Mouse (Mus musculus): ENCODE measurements at regions not wholly inside any gene's neighbourhood (a gene's known extent, or its start where the extent isn't known, plus 50 kb on each side); places are given as distances from the start of the nearest gene placed in this dataset.

DNA sequence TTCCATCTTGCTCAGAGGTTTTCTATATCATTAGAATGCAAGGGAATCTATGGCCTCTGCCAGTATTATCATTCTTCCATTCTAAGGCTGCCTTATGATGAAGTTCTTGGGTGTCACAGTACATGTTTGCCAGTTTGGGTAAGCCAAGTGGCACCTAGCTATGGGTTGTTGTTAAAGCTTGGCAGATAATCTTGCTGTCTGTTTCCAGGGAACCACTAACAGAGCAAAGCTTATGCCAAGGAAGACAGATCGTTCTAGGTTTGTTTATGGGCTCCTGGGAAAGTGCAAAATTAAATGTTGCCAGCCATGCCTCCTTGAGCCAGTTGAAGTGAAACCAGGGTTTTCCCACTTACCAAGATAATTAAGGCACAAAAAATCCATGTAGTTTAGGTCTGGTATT, 292.9 kb upstream of the Cobl start:
- no peak for ATAC-seq (replicated peaks in 1 of 2; ENCODE audit: insufficient read depth in 1 of 2, low FRiP score in 2 of 2, low TSS enrichment in 1 of 2, low read depth in 1 of 2, poor library complexity in 2 of 2, severe bottlenecking in 2 of 2)

DNA sequence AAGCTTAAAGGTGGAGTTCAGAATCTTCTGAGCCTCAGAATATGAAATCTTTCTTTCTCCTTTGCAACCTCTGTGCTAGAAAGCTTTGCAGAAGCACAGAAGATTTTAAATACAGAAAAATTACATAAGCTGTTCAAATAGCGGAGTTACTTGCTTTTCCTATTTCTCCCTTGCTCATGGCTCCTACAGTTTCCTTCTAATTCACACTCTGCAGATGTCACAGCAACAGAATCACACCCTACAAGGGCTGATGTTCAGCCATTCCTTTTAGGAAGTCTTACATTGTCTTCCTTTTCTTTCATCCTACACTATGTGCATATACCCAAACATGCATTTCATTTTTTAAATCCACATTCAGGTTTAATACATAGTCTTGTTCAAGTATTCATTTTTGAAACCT, 285.3 kb upstream of the Cobl start:
- no peak for ATAC-seq (replicated peaks in 1 of 2; ENCODE audit: insufficient read depth in 1 of 2, low FRiP score in 2 of 2, low TSS enrichment in 1 of 2, low read depth in 1 of 2, poor library complexity in 2 of 2, severe bottlenecking in 2 of 2)

DNA sequence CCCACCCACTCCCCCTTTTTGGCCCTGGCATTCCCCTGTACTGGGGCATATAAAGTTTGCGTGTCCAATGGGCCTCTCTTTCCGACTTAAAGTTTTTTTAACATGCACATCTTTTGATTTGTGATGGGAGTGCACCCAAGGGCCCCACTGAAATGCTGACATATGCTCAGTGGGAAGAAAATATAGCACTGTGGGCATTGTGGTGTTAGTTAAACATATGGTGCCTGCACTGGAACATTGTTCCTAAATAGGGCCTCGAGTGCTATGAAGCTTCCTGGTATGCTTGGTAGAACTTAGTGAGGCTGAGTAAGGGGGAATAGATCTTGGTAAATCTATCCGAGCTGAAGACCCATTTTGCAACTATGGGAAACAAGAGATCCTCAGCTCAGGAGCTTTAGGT, 284.5 kb upstream of the Cobl start:
- no peak for ATAC-seq (replicated peaks in 1 of 2; ENCODE audit: insufficient read depth in 1 of 2, low FRiP score in 2 of 2, low TSS enrichment in 1 of 2, low read depth in 1 of 2, poor library complexity in 2 of 2, severe bottlenecking in 2 of 2)

DNA sequence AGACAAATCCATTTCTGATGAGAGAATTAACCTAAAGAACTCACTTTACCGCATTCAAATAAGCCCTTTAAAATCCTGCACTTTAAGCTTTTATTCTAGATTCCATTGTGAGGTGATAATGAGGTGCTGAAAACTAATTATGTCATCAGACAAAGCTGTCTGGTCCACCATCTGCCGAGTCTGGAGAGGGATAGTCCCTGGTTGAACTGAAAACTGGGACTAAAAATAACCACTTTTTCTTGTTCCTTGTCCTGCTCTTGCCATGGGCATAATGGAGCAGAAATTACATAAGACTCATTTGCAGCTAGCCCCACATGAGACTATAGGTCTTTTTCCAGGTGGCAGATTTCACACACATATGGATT, 277.4 kb upstream of the Cobl start:
- ATAC-seq (replicated peaks in 1 of 2; ENCODE audit: insufficient read depth in 1 of 2, low FRiP score in 2 of 2, low TSS enrichment in 1 of 2, low read depth in 1 of 2, poor library complexity in 2 of 2, severe bottlenecking in 2 of 2): no peak

DNA sequence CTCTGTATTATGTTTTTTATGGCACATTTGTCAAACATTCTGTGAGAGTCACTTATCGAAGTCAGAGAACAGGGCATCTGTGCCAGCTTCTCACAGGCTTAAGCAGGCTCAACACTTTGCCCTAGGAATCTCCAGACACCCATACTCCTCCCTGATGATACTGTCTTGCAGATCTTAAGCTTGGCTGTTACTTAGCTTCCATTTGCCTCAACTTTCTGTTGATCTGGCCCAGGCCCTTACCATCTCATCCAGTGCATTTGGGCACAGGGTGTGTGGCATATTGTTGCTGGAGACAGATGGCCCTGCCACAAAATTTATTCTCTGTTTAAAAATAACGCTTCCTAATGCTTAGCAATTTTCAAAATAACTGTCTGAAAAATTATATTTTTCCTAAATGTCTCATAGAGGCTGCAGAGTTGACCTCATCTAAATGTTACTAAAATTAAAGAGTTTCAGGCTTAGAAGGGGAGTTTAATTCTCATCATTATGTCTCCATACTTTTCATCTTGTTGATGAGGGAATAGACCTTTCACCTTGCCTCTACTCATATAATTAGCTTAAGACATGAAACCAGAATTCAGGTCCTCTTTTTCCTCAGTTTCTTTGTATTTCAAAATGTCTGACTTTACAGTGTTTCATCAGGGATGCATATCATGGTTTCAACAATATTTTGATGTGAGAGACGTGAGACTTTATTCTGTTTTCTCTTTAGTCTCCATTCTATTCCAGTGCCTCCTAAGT, 276.8 kb upstream of the Cobl start:
- ATAC-seq (replicated peaks in 1 of 2; ENCODE audit: insufficient read depth in 1 of 2, low FRiP score in 2 of 2, low TSS enrichment in 1 of 2, low read depth in 1 of 2, poor library complexity in 2 of 2, severe bottlenecking in 2 of 2): no peak

DNA sequence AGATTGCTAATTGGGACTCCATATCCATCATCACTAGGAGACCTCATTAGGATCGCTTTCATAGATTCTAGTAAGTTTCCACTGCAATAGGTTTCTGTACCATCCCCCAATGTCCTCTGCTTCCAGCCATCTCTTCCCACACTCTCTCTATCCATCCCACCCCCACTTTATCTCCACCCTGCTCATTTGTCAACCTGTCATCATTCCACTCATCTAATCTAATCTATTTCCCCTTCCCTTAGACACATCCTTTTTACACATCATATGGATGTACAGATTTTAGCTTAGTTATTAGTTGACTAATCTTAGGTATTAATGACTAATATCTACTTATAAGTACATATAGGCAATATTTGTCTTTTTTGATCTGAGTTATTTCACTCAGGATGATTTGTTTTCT, 269.5 kb upstream of the Cobl start:
- no peak for ATAC-seq (replicated peaks in 1 of 2; ENCODE audit: insufficient read depth in 1 of 2, low FRiP score in 2 of 2, low TSS enrichment in 1 of 2, low read depth in 1 of 2, poor library complexity in 2 of 2, severe bottlenecking in 2 of 2)

DNA sequence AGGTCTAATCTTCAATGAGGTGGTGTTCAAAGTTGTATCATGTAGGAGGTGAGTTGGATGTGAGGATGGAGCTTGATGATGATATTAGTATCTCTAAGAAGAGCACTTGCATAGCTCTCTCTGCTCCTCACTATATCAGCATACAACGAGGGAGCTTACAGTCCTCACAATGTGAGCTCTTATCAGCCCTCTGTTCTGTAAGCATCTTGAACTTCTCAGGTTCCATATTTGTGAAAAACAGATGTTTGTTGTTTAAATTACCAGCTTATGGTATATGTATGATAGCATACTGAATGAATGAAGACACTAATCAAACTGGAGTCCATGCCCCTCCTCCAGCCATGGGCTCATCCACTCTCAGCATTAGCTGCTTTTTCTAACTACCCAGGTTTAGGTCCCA, 262.5 kb upstream of the Cobl start:
- no peak for ATAC-seq (replicated peaks in 1 of 2; ENCODE audit: insufficient read depth in 1 of 2, low FRiP score in 2 of 2, low TSS enrichment in 1 of 2, low read depth in 1 of 2, poor library complexity in 2 of 2, severe bottlenecking in 2 of 2)

DNA sequence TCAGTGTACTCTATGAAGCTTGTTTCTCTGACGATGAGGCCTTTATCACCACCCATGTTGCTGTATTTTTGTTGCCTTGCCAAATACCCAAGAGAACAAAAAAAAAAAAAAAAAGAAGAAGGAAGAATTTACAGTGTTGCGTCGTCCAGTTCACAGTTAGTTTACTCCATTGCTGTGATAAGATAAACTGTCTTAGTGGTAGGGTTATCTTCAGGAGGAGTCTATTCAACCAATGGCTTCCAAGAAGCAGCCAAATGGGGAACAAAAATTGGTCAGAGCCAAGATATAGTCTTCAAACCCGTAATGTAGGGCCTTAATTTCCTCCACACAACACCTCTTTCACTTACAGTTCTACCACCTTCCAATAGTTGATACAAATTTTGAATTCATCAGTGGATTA, 261.7 kb upstream of the Cobl start:
- no peak for ATAC-seq (replicated peaks in 1 of 2; ENCODE audit: insufficient read depth in 1 of 2, low FRiP score in 2 of 2, low TSS enrichment in 1 of 2, low read depth in 1 of 2, poor library complexity in 2 of 2, severe bottlenecking in 2 of 2)

DNA sequence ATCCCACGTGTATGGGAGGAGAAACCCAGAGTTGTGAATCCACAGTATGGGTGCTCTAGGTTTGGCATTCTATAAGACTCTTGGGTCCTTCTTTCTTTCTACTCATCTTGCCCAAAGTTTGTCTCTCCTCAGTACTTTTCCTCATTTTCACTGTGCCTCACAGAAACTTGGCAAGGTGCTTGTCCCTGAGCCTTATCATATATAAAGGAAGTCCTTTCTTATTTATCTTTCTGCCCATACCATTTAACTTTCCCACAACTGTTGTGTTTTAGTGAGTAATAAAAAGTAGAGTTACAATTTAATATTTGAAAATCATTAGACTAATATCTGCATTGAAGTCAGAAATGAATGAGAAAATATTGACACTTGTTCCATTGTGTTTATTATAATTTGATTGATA, 257.6 kb upstream of the Cobl start:
- no peak for ATAC-seq (replicated peaks in 1 of 2; ENCODE audit: insufficient read depth in 1 of 2, low FRiP score in 2 of 2, low TSS enrichment in 1 of 2, low read depth in 1 of 2, poor library complexity in 2 of 2, severe bottlenecking in 2 of 2)

DNA sequence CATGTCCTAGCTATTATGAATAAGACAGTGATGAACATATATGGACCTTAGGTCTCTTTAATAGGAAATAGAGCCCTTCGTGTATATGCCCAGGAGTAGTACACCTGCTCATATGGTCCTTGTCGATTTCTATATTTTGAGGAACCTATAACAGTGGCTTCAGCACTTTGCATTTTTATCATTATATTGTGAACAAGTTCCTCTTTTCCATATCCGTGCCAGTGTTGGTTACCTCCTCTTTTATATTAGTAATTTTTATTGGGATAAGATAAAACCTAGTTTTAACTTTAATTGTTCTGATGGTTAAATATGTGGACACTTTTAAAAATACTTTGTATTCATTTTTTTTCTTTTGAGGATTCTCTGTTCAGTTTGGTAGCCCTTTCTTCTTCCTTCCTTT, 255.4 kb upstream of the Cobl start:
- no peak for ATAC-seq (replicated peaks in 1 of 2; ENCODE audit: insufficient read depth in 1 of 2, low FRiP score in 2 of 2, low TSS enrichment in 1 of 2, low read depth in 1 of 2, poor library complexity in 2 of 2, severe bottlenecking in 2 of 2)

DNA sequence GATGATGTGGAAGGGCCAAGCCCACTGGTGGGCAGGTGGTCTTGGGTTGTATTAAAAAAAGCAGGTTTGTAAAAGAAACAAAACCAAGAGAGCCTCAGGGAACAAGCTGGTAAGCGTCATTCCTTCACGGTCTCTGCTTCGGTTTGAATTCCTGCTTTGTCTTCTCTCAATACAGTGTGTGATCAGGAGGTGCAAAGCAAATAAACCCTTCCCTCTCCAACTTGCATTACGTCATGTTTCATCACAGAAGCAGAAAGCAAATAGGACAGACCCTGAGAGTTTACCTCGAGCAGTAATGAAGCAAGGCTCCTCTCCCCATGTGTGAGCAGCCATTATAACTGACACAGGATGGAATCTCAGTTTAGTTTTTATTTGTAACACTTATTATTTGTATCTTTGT, 231.6 kb upstream of the Cobl start:
- ATAC-seq (replicated peaks in 1 of 2; ENCODE audit: insufficient read depth in 1 of 2, low FRiP score in 2 of 2, low TSS enrichment in 1 of 2, low read depth in 1 of 2, poor library complexity in 2 of 2, severe bottlenecking in 2 of 2): no peak

DNA sequence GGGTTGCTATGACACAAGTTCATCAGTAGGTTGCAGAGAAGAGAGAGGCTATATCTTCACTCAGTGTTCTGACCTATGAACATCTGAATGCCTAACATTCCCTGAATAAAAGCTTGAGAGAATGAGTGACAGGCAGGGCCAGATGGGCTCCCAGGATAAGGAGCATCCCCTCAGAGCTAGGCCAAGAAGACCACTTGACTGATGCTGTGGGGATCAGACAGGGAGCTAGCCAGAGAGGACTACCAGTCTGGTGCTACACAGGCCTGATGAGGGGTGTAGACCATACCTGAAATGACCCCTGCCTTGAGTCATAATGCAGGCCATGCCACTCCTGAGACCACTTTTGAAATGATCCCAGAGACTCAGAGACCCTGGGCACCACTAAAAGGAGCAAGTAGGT, 228.1 kb upstream of the Cobl start:
- no peak for ATAC-seq (replicated peaks in 1 of 2; ENCODE audit: insufficient read depth in 1 of 2, low FRiP score in 2 of 2, low TSS enrichment in 1 of 2, low read depth in 1 of 2, poor library complexity in 2 of 2, severe bottlenecking in 2 of 2)

DNA sequence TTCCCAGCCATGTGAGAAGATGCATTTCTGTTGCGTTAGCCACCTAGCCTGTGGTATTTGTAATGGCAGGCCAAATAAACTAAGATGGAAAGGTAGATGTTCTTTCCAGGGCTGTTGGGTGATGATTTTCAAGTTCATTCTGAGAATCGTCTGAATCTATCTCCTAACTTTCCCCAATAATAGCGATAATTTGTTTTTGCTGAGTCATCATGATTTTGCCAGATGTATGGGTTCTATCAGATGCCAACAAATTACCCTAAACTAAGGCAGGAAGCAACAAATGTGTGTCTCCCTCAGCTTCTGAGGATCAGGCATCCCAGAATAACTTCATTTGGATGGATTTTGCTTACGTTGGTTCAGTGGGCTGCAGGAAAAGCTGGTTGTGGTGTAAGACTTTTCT, 222.0 kb upstream of the Cobl start:
- ATAC-seq (replicated peaks in 1 of 2; ENCODE audit: insufficient read depth in 1 of 2, low FRiP score in 2 of 2, low TSS enrichment in 1 of 2, low read depth in 1 of 2, poor library complexity in 2 of 2, severe bottlenecking in 2 of 2): no peak

DNA sequence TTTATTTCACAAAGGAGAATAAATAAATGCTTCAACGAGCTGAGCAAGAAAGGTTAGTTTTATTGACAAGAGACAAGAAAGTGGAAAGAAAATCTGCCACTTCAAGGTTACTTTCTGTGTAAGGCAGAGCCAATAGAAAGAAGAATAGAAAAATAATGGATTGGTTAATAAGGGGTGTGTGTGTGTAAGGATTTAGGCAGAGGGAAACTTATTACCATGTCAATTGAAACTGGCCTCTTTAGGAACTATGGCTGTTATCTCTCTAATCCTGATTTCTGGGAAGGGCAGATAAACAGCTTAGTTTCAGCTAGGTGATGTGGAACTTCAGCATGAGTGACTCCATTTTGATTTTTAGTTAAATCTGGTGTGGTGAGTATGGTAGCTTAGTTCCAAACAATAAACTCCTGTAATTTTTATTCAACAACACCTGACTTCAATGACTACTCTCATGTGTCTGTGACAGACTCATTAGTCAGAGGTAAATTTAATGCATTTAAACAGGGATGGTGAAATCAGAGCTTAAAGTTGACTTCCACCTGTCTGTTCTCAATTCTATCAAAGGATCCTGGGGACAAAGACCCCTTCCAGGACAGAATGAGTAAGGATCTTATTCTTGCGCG, 197.2 kb upstream of the Cobl start:
- ATAC-seq (replicated peaks in 1 of 2; ENCODE audit: insufficient read depth in 1 of 2, low FRiP score in 2 of 2, low TSS enrichment in 1 of 2, low read depth in 1 of 2, poor library complexity in 2 of 2, severe bottlenecking in 2 of 2): no peak

DNA sequence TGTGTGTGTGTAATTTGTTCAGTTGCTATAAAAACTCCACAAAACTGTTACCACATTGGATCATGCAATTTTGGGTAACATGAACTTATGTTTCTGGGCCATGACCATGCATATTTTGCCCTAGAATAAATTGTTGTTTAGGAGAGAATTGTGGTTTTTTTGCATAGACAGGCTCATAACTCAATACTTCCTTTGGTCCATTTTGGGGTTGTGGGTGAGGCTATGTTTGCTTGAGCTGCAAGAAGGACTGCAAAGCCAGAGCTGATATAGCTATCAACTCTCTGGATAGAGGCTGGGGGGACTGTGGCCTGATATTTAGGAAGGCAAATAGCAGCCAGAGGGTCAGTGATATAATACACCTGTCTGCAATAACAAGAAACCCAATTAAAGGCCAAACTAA, 194.1 kb upstream of the Cobl start:
- ATAC-seq (replicated peaks in 1 of 2; ENCODE audit: insufficient read depth in 1 of 2, low FRiP score in 2 of 2, low TSS enrichment in 1 of 2, low read depth in 1 of 2, poor library complexity in 2 of 2, severe bottlenecking in 2 of 2): peak; percentile 95 to 97

DNA sequence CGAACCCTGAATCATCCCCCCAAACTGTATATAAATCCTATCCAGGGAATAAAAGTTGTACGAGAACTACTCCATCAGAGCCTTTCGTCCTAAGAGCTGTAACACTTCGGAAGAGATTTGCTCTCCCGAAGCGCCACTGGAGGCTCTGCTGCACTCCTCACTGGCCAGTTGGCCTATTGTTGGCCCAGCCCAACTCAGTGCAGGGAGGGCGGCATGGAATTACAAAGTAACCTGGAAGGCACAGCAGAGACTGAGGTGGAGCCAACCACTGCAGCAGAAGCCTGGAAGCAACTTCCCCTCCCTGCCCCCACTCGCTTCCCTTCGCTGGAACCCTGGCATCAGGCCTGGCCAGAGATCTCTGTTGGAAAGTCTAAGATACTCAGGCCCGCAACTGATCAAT, 191.7 kb upstream of the Cobl start:
- no peak for ATAC-seq (replicated peaks in 1 of 2; ENCODE audit: insufficient read depth in 1 of 2, low FRiP score in 2 of 2, low TSS enrichment in 1 of 2, low read depth in 1 of 2, poor library complexity in 2 of 2, severe bottlenecking in 2 of 2)

Data from hematopoietic stem cell, adult 5-6 weeks (primary cell).